Mouse (Mus musculus) ES-E14 (cell line): ENCODE results near the gene Cadm1.

Experiments used
- HCFC1 ChIP-seq: IDR thresholded peaks from 2 replicates; pipeline ENCODE4 v1.6.1; 2012; ENCODE audit warnings: low read length, inconsistent platforms, borderline replicate concordance; ENCODE audit not compliant: insufficient read depth
- MAFK ChIP-seq: IDR thresholded peaks from 2 replicates; pipeline ENCODE4 v1.6.1; 2014; ENCODE audit warnings: mild to moderate bottlenecking, low read depth, low read length, inconsistent platforms; ENCODE audit not compliant: insufficient read depth
- ZC3H11A ChIP-seq: IDR thresholded peaks from 2 replicates; pipeline ENCODE4 v1.6.1; 2012; ENCODE audit warnings: low read depth, mild to moderate bottlenecking, inconsistent platforms, low read length, borderline replicate concordance
- ZNF384 ChIP-seq: IDR thresholded peaks from 2 replicates; pipeline ENCODE4 v1.6.1; 2012; ENCODE audit warnings: low read depth, low read length, inconsistent platforms

GRCm38 (mm10) chr9:47583241-47583640, 53.3 kb downstream of the Cadm1 start:
- TF ChIP-seq MAFK, result no peak
- no peak for TF ChIP-seq ZC3H11A
- TF ChIP-seq HCFC1, result no peak
- no peak for TF ChIP-seq ZNF384
